Mouse (Mus musculus) heart, embryonic 13.5 days (tissue): ENCODE results near the gene Tcam1. TPM values are rescaled to one million over a fixed set of nuclear protein-coding genes. Genes with fewer than 3 reads are reported as not detected.

Experiments used
- polyA plus RNA-seq: library from polyadenylated mRNA; unstranded; fragments of >200 nt; fragmentation: Nextera tagmentation; extraction: Ambion mirVana; gene quantifications from 2 replicates; pipeline ENCODE4 v1.2.1, GENCODE M21; 2015

Gene Tcam1
- polyA plus RNA-seq, 1 experiment from 2014 or later = 0.13 TPM

Other genes with a start within 250 kb of the Tcam1 start
- gene Dcaf7, start 239.8 kb upstream of the Tcam1 start, polyA plus RNA-seq = 43.0 and 43.8 TPM in 2 replicates
- 9.0 and 11.0 TPM in 2 replicates for gene Taco1, start 210.6 kb upstream of the Tcam1 start, polyA plus RNA-seq
- 20.5 and 21.3 TPM in 2 replicates for gene Map3k3, start 192.1 kb upstream of the Tcam1 start, polyA plus RNA-seq
- gene Gm10840, start 115.8 kb upstream of the Tcam1 start, polyA plus RNA-seq = not detected in 2 replicates
- 119 TPM in 2 replicates for gene Limd2, start 115.8 kb upstream of the Tcam1 start, polyA plus RNA-seq
- 18.9 and 20.4 TPM in 2 replicates for gene Strada, start 74.5 kb upstream of the Tcam1 start, polyA plus RNA-seq
- gene Ccdc47, start 60.3 kb upstream of the Tcam1 start, polyA plus RNA-seq = 79.6 and 81.5 TPM in 2 replicates
- gene Ddx42, start 59.7 kb upstream of the Tcam1 start, polyA plus RNA-seq = 43.5 and 46.7 TPM in 2 replicates
- 36.6 and 37.4 TPM in 2 replicates for gene Ftsj3, start 20.6 kb upstream of the Tcam1 start, polyA plus RNA-seq
- gene Psmc5, start 20.5 kb upstream of the Tcam1 start, polyA plus RNA-seq = 229 and 256 TPM in 2 replicates
- gene Smarcd2, start 3.7 kb upstream of the Tcam1 start, polyA plus RNA-seq = 17.9 and 20.4 TPM in 2 replicates
- gene Gh, start 25.2 kb downstream of the Tcam1 start, polyA plus RNA-seq = not detected in 2 replicates
- 1.2 TPM in 2 replicates for gene Cd79b, start 38.1 kb downstream of the Tcam1 start, polyA plus RNA-seq
- 0.03 and 0.08 TPM in 2 replicates for gene Scn4a, start 76.6 kb downstream of the Tcam1 start, polyA plus RNA-seq
- gene Prr29, start 88.8 kb downstream of the Tcam1 start, polyA plus RNA-seq = 0.15 and 0.27 TPM in 2 replicates
- 77.7 and 86.1 TPM in 2 replicates for gene Icam2, start 111.4 kb downstream of the Tcam1 start, polyA plus RNA-seq
- gene Ern1, start 211.2 kb downstream of the Tcam1 start, polyA plus RNA-seq = 3.9 and 4.3 TPM in 2 replicates